Mouse (Mus musculus) retina, postnatal 1 day (tissue): Measurements from ENCODE around the gene Ctla4.

Experiments
- DNase-seq: peaks from one replicate; pipeline ENCODE4 v3.0.0-alpha.2; 2012

Ctla4 gene

DNA sequence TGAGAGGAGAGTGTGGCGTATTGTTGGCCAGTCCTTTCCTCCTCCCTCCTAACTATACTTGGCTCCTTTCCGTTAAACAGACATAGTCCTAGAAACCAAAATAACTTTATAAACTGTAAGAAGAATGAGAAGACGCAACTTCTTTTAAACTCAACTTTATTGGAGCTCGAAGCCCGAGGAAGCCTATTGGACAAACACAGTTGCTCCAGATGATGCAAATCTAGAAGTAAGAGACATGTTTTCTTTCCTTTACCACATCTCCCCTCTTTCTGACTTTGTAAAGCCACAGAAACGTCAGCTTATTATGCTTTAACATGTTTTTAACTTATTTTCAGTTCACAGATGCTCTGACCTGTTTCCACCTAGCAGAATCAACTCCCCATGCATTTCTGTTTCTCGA is at the start of gene Ctla4:
Gene Ctla4, plus strand, starts transcription at position 20 of the 400 bp plus-strand sequence.
- DNase-seq, result no peak

DNA sequence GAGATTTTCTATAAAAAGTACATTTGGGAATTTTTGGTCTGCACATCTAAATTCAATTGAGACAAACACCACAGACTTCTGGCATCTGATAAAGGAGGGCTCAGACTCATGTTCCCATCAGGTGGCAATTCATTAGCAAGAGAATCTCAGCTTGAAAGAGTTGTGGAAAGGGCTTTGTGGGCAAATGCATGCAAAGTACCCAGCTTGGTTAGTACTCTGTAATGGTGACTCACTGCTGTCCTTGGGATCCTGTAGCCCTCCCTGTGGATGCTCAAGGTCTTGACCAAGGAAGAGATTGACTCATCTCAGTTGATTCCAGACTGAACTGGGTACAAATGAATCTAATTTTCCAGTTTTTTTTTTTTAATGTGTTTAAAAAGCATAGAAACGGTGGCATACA is 47.6 kb upstream of the Ctla4 start:
- DNase-seq, result no peak

DNA sequence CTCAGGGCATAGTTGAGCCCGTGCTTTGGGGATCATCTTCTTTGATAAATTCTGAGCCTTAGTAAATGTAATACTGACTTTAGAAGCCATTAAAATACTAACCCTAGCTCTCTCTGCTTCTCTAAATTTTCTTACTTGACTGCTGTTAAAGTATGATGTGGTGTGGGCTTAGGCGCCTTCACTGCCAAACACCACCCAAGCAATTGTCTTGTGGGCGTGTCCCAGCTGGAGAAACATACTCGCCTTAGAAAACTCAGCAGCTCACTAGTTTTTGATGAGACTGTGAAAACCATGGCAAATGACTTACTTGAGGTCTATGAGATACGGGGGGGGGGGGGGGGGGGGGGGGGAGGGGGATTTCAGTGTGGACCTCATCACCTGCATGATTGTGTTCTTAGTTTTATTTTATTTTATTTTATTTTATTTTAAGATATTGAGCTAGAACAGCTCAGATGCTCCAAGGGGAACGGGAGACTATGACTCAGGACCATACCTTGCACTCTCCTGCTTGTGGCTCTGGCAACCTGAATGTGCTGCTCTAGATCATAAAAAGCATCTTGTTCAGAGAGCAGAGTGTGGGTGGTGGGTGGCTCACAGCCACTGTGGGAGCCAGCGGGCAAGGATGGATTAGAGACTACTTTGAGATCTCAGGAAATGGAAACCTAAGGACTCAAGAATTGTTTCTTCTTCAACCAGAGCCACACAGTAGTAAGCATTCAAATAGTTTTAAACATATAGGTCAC is 41.3 kb upstream of the Ctla4 start:
- no peak for DNase-seq

DNA sequence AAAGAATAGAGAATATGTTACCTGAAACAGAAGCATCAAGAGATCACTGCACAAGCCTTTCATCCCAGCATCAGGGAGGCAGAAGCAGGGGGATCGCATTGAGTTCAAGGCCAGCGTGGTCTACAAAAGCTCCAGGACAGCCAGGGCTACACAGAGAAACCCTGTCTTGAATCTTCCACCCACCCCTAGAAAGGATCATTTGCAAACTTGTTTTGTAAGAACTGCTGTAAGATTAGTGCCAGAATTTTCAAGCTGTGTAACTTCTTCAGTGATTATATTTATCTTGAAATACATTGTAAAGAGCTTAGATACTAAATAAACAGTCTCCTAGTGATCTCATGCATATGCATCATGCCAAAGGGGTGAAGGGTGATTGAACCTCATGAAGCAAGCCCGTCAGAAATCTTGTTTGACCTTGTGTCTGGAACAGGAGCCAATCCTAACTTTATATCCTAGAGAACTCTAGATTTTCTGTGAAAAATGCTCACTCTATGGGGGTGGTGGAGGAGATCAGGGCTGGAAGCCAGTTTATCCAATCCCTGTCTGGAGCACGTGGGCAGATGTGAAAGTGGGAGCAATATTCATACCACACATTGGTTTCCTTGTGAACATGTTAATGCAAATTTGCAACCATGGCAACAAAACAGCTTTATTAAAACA is 40.1 kb upstream of the Ctla4 start:
- no peak for DNase-seq

DNA sequence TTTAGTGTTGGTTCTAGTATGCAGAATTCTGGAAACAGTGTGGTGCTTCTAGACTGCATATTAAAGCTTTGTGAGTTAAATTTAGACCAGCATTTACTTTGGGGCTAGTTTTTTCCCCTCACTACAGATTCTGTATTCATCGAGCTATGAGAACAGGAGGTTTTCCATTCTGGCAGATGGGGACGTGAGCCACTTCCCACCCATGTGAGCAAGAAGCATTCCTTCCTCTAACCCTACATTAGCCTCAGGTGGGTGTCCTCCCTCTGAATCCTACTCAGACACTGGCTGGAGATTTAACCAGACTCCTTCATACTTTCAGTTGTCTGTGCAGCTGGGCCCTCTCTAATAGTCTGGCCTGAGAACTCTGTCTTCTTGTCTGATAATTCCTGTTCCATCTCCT is 37.7 kb upstream of the Ctla4 start:
- no peak for DNase-seq

DNA sequence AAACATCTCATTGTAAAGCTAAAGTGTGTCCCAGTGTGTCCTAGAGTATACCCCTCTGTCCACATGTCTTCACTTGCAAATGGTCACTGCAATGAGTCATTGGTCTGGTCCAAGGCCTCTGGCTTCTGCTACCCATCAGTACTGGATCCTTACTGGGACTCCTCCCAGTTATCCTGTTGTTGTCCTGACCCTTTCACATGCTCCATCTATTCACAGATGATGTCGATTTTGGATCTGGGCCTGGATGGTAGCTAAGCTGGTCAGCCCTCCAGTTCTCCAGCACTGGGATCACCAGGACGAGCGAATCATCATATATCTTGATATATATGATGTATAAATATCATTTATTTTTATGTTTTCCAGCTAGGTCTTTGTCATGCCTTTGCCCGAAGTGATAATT is 37.0 kb upstream of the Ctla4 start:
- no peak for DNase-seq

DNA sequence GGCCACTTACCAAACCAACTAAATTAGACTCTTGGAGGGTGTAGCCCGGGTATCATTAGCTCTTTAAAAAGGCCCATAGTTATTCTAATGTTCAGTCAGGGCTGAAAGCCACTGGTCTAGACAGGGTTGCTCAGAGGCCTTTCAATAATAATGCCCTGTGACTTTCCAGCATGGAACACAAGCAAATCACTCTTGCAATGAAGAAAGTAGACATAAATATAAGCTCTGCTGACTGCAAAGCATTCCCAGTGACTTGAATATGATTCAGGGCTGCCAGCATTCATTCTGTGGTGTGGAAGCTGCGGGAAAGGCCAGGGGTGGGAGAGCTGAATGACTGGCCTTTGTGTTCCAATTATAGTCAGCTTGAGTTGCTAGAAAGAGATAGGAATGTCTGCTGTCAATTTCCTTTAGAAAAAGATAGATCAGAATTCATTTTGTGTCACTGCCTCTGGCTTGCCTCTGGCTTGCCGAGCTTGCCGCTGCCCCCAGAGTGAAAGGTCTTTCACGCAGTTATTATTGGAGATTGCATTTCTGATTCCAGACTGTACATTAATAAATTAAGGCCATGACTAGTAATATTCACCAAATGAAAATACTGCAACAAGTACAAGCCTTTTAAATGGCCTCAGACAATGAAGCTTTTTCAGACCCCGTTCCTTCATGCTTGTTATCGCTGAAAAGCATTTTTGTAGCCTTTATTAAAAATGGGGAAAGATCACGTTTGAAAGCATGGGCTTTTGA is 35.6 kb upstream of the Ctla4 start:
- peak; percentile 79 for DNase-seq

DNA sequence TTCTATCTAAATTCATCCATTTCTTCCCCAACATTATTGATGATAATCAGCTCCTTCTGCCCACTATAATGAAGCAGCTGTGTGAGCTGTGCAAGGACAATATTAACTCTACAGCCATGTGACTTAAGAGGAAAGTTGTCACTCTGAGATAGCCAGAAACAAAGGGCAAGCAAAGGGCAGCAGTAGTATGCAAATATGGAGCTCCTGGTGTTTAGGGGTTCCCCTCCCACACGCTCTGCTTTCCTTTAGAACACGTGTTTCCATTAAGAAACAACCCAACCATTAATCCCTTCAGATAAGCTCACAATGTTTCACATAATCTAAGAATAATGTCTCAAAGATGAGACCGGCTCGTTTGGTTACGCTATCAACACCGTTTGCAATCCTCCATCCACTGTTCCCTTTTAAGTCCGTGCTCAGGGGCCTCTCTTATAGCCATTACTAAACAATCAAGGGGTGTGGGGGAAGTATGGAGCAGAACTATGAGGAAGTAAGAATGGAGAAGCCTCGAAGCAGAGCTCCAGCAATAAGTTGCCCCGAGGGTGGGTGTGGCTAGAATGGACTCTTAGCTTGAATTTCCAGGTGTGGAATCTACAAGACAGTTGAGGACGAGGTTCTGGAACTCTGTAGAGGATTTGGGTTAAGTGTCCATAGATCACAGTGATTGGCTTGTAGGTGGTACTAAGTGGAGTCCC is 34.6 kb upstream of the Ctla4 start:
- no peak for DNase-seq

DNA sequence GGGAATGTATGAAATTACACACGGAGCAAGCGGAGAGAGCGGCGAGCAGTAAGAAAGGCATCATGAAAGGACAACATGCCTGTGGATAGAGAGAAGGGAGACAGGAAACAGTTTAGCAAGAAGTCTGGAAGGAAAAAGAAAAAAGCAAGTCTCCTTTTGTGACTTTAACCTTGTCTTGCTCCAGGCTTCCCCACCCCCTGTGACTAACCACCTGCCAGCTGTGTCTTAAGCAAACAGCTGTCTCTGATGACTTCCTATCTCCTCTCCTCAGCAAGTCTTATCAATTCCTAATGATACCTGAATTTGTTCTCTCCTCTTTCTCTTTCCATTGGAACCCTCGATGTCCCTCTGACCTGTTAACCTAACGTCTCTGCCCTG is 34.0 kb upstream of the Ctla4 start:
- no peak for DNase-seq

DNA sequence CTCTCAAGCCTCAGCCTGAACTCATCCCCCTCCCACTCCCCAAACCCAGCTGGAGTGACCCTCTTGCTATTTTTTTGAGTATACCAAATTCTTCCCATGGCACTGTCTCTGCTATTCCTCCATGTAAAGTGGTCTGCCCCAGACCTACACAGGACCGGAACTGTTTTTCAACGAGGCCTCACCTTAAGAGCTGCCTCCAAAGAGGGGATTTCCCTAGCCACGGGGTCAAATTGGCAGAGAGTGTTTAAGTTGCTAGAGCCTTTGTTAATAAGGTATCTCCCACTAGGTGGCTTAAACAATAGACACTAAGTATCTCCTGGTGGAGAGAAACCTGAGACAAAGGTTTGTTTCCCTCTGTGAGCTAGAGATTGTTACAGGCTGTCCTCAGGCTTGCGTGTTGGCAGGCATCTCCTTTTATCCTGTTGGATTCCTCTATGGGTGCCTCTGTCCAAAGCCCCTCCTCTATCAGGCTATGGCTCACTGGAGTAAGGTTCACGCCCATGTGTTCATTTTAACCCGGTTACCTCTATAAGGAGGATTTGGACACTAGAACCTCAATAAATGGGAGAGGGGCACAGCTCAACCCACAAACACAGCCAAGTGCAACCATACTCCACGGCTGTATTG is 33.4 kb upstream of the Ctla4 start:
- DNase-seq, result no peak

DNA sequence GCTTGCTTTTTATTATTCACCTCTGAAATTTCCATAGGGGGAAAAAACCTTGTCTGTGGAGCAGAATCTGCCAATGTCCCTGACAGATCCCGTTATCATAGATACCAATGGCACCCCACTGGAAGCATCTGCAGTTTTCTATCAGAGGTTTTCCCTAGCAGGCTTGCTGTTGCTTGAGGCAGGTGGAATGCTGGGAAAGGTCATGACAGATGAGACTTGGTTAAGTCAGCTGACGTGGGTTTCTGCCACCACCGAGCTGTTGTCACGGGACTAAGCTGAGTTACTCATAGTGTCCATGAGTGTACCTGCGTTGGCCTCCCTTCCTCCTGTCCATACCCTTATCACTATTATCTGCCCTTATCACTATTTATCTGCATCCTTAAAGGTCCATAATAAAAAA is 32.8 kb upstream of the Ctla4 start:
- DNase-seq, result no peak

DNA sequence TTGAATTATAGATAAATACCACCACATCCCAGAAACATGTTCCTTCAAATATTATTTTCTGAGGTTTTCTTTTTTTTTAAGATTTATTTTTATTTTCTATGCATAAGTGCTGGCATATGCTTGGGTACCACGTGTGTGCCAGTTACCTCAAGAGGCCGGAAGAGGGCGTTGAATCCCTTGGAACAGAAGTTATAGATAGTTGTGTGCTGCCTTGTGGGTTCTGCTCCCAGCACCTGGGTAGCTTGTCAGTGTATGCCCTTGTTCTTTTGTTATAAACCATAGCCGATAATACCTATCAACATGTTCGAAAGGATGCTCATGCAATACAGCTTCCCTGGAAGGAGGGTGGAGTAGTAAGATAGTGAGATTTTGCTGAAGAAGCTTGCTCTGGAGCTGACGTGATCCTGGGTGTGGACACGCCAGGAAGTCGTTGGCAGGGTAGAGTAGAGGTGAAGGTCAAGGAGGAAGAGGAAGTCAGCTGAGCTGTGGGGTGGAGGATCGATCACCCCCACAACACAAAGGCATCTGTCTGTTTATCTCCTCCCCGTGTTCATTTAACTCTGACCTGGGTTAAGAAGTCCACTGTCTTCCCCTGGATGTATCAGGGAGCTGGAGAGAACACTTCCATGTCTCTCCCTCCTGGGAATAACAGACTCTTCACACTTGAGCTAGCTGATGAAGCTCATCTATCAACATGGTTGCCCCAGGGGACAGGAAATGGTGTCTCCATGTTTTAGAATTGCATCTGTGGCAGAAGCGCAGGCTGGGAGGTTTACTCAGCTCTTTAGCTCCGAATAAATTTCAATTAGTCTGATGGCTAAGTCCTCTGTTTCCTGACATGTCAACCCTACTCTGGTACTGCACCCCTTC is 29.2 kb upstream of the Ctla4 start:
- DNase-seq, result peak; percentile 72

DNA sequence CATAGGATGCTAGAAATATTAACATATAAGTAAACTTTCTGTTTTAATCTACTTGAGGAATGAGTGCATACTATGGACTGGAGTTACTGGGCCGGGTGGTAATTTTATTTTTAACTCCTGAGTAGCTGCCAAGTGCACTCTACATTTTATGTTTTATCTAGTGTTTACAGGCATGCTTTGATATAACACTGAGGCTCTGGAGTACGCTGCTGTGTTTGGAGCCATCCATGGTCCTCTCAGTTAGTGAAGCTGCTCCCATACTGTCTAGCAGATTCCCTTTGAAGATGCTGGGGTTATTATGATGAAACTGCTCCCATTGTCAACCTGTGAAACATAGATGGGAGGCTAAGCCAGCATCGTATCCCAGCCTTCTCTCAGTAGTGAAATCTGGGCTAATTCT is 27.6 kb upstream of the Ctla4 start:
- DNase-seq, result no peak

DNA sequence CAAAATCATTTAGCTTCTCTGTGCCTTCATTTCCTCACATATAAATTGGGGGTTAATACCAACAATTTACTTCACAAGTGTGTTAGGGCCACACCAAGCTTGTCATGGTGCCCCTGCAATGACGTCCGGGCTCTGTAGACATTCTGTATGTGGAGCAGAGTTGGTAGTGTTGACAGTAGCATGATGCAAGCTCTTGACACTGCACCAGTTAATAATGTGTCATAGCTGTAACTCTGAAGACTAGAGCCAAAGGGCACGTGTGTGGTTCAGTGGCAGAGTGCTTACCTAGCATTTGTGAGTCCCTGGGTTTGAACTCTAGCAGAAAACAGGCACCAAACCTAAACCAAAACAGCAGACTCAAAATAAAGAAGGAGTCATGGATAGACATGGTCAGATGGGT is 27.0 kb upstream of the Ctla4 start:
- no peak for DNase-seq

DNA sequence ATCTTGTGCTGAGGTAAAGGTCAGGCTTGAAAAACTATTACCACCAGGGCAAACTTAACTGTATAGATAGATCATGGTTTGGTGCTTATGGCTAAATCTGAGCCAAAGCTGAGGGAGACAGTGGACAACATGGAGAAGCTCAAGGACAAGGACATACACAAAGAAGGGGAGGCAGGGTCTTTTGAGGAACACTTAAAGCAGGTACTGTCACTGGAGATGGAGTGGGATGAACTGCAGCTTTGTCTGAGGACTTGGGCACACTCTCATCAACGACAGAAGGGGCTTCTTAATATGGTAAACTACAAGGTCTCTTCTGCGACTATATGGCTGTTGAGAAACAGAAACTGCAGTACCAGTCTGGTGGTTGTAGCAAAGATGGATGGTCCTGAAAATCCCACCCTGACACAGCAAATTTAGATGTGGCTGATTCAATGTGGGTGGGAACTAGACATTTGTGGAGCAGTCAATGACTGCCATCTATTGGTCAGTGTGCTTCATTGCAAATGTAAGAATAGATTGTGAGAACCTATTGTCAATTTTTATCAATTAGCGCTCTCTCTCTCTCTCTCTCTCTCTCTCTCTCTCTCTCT is 26.3 kb upstream of the Ctla4 start:
- DNase-seq, result peak; percentile 89

DNA sequence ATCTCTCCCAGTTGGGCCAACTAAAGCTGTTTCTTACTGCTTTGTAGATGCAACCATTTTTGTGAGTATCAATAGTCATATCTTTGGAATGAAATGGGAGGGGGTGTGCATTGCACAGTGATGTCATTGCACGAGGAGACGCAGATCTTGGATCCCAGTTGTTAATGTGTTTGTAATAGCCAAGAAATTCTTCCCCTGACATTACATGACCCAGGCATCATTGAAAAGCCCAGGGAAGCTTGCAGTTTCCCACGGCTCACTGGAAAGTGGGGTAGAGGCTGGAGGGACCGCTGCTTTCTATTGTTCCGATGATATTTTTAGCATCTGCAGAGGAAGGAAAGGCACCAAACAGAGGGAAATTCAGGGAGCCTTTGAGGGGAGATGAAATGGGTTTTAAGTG is 25.8 kb upstream of the Ctla4 start:
- DNase-seq, result no peak

DNA sequence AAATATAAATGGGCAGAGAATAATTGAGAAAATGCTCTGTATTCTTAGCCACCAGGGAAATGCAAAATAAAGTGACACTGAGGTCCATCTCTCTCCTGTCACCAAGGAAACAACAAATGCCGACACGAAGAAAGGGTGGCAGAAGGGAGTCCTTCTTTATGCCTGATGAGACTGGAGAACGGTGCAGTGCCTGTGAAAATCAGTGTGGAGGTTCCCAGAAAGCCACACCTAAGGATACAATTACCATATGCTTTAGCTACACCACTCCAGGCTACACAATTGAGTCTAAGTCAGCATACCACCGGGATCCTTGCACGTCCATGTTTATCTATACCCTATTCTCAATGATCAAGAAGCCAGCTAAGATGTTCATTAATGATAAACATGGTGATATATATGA is 25.4 kb upstream of the Ctla4 start:
- DNase-seq, result no peak

DNA sequence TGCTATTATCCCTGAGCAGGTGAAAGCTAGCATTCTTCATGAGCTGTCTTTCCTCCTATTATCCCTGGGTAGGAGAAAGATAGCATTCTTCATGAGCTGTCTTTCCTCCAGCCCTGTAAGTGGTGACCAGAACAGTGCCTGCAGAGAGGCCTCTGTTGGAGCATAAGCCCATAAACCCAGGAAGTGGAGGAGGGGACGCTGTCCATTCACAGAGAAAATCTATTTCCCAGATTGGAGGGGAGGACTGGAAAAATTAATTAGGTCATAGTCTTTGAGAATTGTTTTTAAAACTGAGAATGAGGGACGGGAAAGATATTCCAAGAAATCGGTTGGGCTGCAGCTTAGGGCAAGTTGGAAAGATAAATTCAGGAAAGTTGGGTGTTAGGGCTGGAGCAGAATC is 24.3 kb upstream of the Ctla4 start:
- DNase-seq, result no peak

DNA sequence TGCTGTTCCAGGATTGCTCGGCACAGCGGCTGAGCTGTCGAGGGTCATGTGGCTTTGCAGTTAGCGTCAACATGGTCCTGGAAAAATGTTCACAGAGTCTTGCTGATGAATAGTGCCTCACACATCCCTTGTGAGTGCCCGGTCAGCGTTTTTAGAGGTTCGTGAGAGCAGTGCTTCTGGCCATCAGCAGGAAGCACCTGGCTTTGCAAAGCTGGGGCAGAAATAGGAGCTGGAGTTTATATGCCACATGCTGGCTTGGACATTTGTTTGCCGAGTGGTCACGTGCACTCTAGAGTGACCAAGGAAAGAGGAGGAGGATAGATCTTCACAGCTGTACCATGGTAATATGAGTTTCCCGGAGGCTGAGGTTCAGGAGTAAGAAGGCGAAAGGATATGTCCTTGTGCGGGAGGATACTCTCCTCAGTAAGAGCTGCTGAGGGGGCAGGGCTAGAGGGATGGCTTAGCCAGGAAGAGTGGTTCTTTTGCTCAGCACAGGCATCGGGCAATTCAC is 23.8 kb upstream of the Ctla4 start:
- no peak for DNase-seq

DNA sequence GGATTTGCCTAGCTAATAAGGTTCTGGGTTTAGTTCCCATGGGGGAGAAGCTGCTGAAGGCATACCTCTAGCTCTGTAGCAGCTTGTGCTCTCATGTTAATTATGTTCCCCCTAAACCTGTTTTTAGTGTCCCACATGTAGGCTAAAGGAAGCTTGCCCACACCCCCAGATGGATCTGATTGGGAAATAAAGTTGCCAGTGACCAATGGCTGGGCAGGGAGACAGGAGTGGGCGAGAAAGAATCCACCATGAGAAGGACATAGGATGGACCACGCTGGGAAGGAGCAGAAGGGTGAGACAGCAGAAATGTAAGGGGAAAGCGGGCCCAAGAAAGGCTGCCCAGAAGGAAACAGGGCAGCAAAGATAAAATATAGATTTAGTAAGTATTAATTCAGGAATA is 23.1 kb upstream of the Ctla4 start:
- DNase-seq, result no peak

DNA sequence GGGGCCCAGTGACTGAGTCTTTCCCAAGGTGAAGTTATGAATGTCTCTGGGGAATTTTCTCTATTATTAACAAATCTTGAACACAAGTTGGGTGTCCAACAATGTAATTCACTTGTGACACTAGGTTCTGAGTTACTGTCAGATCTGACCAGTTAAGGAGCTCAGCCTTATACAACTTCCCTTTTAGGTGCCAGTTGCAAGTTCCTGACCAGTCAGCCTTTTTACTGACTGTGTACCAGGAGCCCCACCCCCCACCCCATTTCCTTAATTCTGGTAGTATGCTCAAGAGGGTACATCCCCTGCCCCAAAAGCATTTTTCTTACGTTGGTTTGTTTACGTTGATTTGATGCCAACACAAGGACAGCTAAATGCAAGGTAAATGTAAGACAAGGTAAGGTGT is 21.6 kb upstream of the Ctla4 start:
- DNase-seq, result no peak

DNA sequence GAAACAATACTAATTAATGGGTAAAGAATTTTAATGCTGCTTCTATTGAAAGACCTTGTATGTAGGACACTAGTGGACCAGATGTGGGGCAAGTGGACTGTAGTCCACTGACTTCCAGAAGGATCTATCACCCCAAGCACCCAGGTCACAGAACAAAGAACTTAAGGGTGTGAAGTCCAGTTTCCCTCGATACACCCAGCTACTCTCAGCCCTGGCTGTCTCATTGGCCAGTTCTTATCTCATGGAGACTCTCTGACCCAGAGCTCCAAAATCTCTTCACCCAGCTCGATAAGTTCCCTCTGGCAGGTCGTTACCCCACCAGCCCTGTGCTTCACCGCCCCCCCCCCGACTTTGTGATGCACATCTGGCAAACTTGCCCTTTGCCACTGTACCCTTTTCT is 20.8 kb upstream of the Ctla4 start:
- no peak for DNase-seq
